Mouse (Mus musculus) myocyte (in vitro differentiated cells): ENCODE measurements at regions not wholly inside any gene's neighbourhood (a gene's known extent, or its start where the extent isn't known, plus 50 kb on each side); places are given as distances from the start of the nearest gene placed in this dataset.

ENCODE experiments used
- H3K27me3 ChIP-seq: one replicate; pipeline ENCODE4 v1.6.1; 2011; ENCODE audit not compliant: control insufficient read depth, insufficient read depth, insufficient read length
- H3K36me3 ChIP-seq: one replicate; pipeline ENCODE4 v1.6.1; 2011; ENCODE audit not compliant: control insufficient read depth, insufficient read depth
- H3K4me2 ChIP-seq: one replicate; pipeline ENCODE4 v1.6.1; 2011; ENCODE audit warnings: low read depth, control low read depth
- H3K4me3 ChIP-seq: one replicate; pipeline ENCODE4 v1.5.1; 2011; ENCODE audit warnings: mild to moderate bottlenecking, control low read depth, moderate library complexity
- H3K79me2 ChIP-seq: one replicate; pipeline ENCODE4 v1.6.1; 2011; ENCODE audit not compliant: control insufficient read depth, insufficient read depth
- H3ac ChIP-seq: one replicate; pipeline ENCODE4 v1.6.1; 2011; ENCODE audit not compliant: control insufficient read depth, insufficient read length
- CEBPB ChIP-seq: IDR thresholded peaks from 2 replicates; pipeline ENCODE4 v1.6.1; 2011; ENCODE audit warnings: mild to moderate bottlenecking, moderate library complexity; ENCODE audit not compliant: poor library complexity, insufficient read depth, severe bottlenecking
- E2F4 ChIP-seq: IDR thresholded peaks from one replicate; pipeline ENCODE4 v1.6.1; 2011; ENCODE audit warnings: mild to moderate bottlenecking, control low read depth, moderate library complexity; ENCODE audit not compliant: insufficient read depth
- MAX ChIP-seq: IDR thresholded peaks from one replicate; pipeline ENCODE4 v1.6.1; 2011; ENCODE audit warnings: low read depth, mild to moderate bottlenecking, control low read depth
- MYOD1 ChIP-seq, 3 experiments: IDR thresholded peaks; one replicate each; pipeline ENCODE4 v1.6.1; 2011; ENCODE audit warnings: control low read depth in 2 of 3, low read depth in 2 of 3, mild to moderate bottlenecking in 2 of 3, moderate library complexity in 1 of 3; ENCODE audit not compliant: insufficient read length in 2 of 3, control insufficient read depth in 1 of 3
- MYOG ChIP-seq, 3 experiments: IDR thresholded peaks; one replicate each; pipeline ENCODE4 v1.6.1; 2011; ENCODE audit warnings: control low read depth in 2 of 3, low read depth in 2 of 3, mild to moderate bottlenecking in 2 of 3; ENCODE audit not compliant: insufficient read length in 2 of 3, control insufficient read depth in 1 of 3, insufficient read depth in 1 of 3
- POLR2A ChIP-seq: IDR thresholded peaks from one replicate; pipeline ENCODE4 v1.6.1; 2011; ENCODE audit warnings: low read depth, mild to moderate bottlenecking, control low read depth, moderate library complexity; ENCODE audit not compliant: insufficient read length
- POLR2AphosphoS2 ChIP-seq: IDR thresholded peaks from one replicate; pipeline ENCODE4 v1.6.1; 2011; ENCODE audit warnings: low read depth, control low read depth; ENCODE audit not compliant: insufficient read length
- REST ChIP-seq: IDR thresholded peaks from one replicate; pipeline ENCODE4 v1.6.1; 2011; ENCODE audit warnings: mild to moderate bottlenecking, control low read depth, moderate library complexity; ENCODE audit not compliant: insufficient read depth, insufficient read length
- SRF ChIP-seq: IDR thresholded peaks from one replicate; pipeline ENCODE4 v1.6.1; 2011; ENCODE audit warnings: low read depth; ENCODE audit not compliant: control insufficient read depth, insufficient read length
- TCF12 ChIP-seq: IDR thresholded peaks from one replicate; pipeline ENCODE4 v1.6.1; 2011; ENCODE audit warnings: mild to moderate bottlenecking, control low read depth; ENCODE audit not compliant: poor library complexity, insufficient read depth, severe bottlenecking
- TCF3 ChIP-seq: IDR thresholded peaks from one replicate; pipeline ENCODE4 v1.6.1; 2011; ENCODE audit warnings: low read depth, control low read depth; ENCODE audit not compliant: insufficient read length
- USF1 ChIP-seq: IDR thresholded peaks from one replicate; pipeline ENCODE4 v1.6.1; 2011; ENCODE audit warnings: low read depth, mild to moderate bottlenecking, control low read depth, moderate library complexity

- H3K79me2 ChIP-seq: no peaks in the 10 kb centered on the region
- H3K27me3 ChIP-seq: no peaks in the 10 kb centered on the region
- TF ChIP-seq POLR2A (no peak), USF1 (no peak), MYOD1 (IDR thresholded peaks at IDR 0.05; ENCODE audit: control insufficient read depth in 1 of 3, insufficient read length in 2 of 3, low read depth in 2 of 3) (no peak), MAX (no peak), POLR2AphosphoS2 (no peak), MYOG (IDR thresholded peaks at IDR 0.05; ENCODE audit: control insufficient read depth in 1 of 3, insufficient read depth in 1 of 3, insufficient read length in 2 of 3, low read depth in 2 of 3) (no peak), REST (no peak)
- H3ac ChIP-seq: no peak overlapping the region
- no peak overlapping the region for H3K4me3 ChIP-seq
- no peak overlapping the region for H3K4me2 ChIP-seq
- H3K36me3 ChIP-seq: no peaks in the 10 kb centered on the region
These were observed 77.1 kb upstream of the Ndn start for GRCm38 (mm10) chr7:62269156-62269855.

GRCm38 (mm10) chr7:62276219-62276618, 70.2 kb upstream of the Ndn start:
- no peak overlapping the region for H3K4me3 ChIP-seq
- no peaks in the 10 kb centered on the region for H3K36me3 ChIP-seq
- no peak for TF ChIP-seq E2F4
- no peak for TF ChIP-seq REST
- no peak for TF ChIP-seq MYOG (IDR thresholded peaks at IDR 0.05; ENCODE audit: control insufficient read depth in 1 of 3, insufficient read depth in 1 of 3, insufficient read length in 2 of 3, low read depth in 2 of 3)
- TF ChIP-seq POLR2A: no peak
- TF ChIP-seq TCF3: no peak
- TF ChIP-seq TCF12: no peak
- TF ChIP-seq USF1: no peak
- TF ChIP-seq SRF: no peak
- no peak for TF ChIP-seq POLR2AphosphoS2
- TF ChIP-seq MAX: no peak
- TF ChIP-seq CEBPB: no peak
- H3ac ChIP-seq: no peak overlapping the region
- H3K79me2 ChIP-seq: no peaks in the 10 kb centered on the region
- no peaks in the 10 kb centered on the region for H3K27me3 ChIP-seq
- H3K4me2 ChIP-seq: no peak overlapping the region

- TF ChIP-seq MYOG (IDR thresholded peaks at IDR 0.05; ENCODE audit: control insufficient read depth in 1 of 3, insufficient read depth in 1 of 3, insufficient read length in 2 of 3, low read depth in 2 of 3): no peak
- TF ChIP-seq REST: no peak
- no peak for TF ChIP-seq SRF
- no peak for TF ChIP-seq POLR2AphosphoS2
- no peak for TF ChIP-seq E2F4
- TF ChIP-seq POLR2A: no peak
- no peak for TF ChIP-seq TCF12
- no peak for TF ChIP-seq CEBPB
- no peak for TF ChIP-seq USF1
- TF ChIP-seq TCF3: no peak
- TF ChIP-seq MAX: no peak
- no peak for TF ChIP-seq MYOD1 (IDR thresholded peaks at IDR 0.05; ENCODE audit: control insufficient read depth in 1 of 3, insufficient read length in 2 of 3, low read depth in 2 of 3)
- no peaks in the 10 kb centered on the region for H3K36me3 ChIP-seq
- H3K4me3 ChIP-seq: no peak overlapping the region
- no peaks in the 10 kb centered on the region for H3K79me2 ChIP-seq
- H3K4me2 ChIP-seq: no peak overlapping the region
- no peak overlapping the region for H3ac ChIP-seq
- H3K27me3 ChIP-seq: no peaks in the 10 kb centered on the region
These were observed 67.9 kb upstream of the Ndn start for GRCm38 (mm10) chr7:62278492-62278891.

GRCm38 (mm10) chr7:62279022-62279421, 67.3 kb upstream of the Ndn start:
- no peaks in the 10 kb centered on the region for H3K79me2 ChIP-seq
- H3K36me3 ChIP-seq: no peaks in the 10 kb centered on the region
- no peak overlapping the region for H3K4me2 ChIP-seq
- no peak overlapping the region for H3ac ChIP-seq
- TF ChIP-seq POLR2A (no peak), POLR2AphosphoS2 (no peak), E2F4 (no peak), USF1 (no peak), MAX (no peak), CEBPB (no peak), TCF12 (no peak), MYOG (IDR thresholded peaks at IDR 0.05; ENCODE audit: control insufficient read depth in 1 of 3, insufficient read depth in 1 of 3, insufficient read length in 2 of 3, low read depth in 2 of 3) (no peak), SRF (no peak), REST (no peak), TCF3 (no peak), MYOD1 (IDR thresholded peaks at IDR 0.05; ENCODE audit: control insufficient read depth in 1 of 3, insufficient read length in 2 of 3, low read depth in 2 of 3) (no peak)
- no peak overlapping the region for H3K4me3 ChIP-seq
- H3K27me3 ChIP-seq: no peaks in the 10 kb centered on the region
